Mouse (Mus musculus) C2C12 (cell line): Measurements from ENCODE around the gene Usp21.

Experiments
- CEBPB ChIP-seq: IDR thresholded peaks from one replicate; pipeline ENCODE4 v1.6.1; 2011; ENCODE audit warnings: low read depth, mild to moderate bottlenecking, control low read depth, moderate library complexity
- CTCF ChIP-seq: IDR thresholded peaks from one replicate; pipeline ENCODE4 v1.5.1; 2011; ENCODE audit not compliant: control insufficient read depth, insufficient read depth, insufficient read length
- MAX ChIP-seq: IDR thresholded peaks from one replicate; pipeline ENCODE4 v1.6.1; 2011; ENCODE audit warnings: mild to moderate bottlenecking, control low read depth
- MYOG ChIP-seq: IDR thresholded peaks from one replicate; pipeline ENCODE4 v1.6.1; 2011; ENCODE audit not compliant: control insufficient read depth, insufficient read length; ENCODE audit errors: extremely low read depth
- USF1 ChIP-seq: IDR thresholded peaks from one replicate; pipeline ENCODE4 v1.6.1; 2011; ENCODE audit warnings: low read depth, mild to moderate bottlenecking, control low read depth, moderate library complexity

GRCm38 (mm10) chr1:171282086-171282805, 5.5 kb downstream of the Usp21 start:
- TF ChIP-seq CTCF: no peak
- TF ChIP-seq MYOG: no peak
- TF ChIP-seq MAX: no peak
- TF ChIP-seq CEBPB: no peak
- TF ChIP-seq USF1: no peak
